Mouse (Mus musculus): ENCODE data around the gene Iqcg. TPM values are rescaled to one million over a fixed set of nuclear protein-coding genes. Genes with fewer than 3 reads are reported as not detected.
A peak's percentile ranks its signal among the peaks of the same experiment; 100 is the strongest.

The Iqcg gene
- total RNA-seq, 1 experiment, result 11.3 TPM

- H3K9me3 ChIP-seq (ENCODE audit: control insufficient read depth, insufficient read depth, low read depth, low read length), result no peaks in the 10 kb centered on the region
- peaks cover 0 to 2% of the 10 kb centered on the region in 2 experiments; a peak in 1 of 4 replicates for H3K4me1 ChIP-seq (ENCODE audit: control insufficient read depth in 2 of 2, insufficient read depth in 2 of 2, low read length in 2 of 2, poor library complexity in 1 of 2)
- in situ Hi-C loops (cut with MboI; ENCODE audit: low sequenced_read_pairs in 2 of 2, unreplicated experiment in 2 of 2), result no loop called here
- DNase-seq (ENCODE audit: low read depth, low spot score), result no peak
- no peak overlapping the region for H3K27ac ChIP-seq (ENCODE audit: insufficient read depth, low read depth, low read length, poor library complexity, severe bottlenecking)
- H3K4me3 ChIP-seq (ENCODE audit: insufficient read depth in 1 of 2, low read depth in 1 of 2, low read length in 2 of 2, poor library complexity in 1 of 2, severe bottlenecking in 1 of 2), result no peak overlapping the region
- no peak for TF ChIP-seq MAFK (IDR thresholded peaks at IDR 0.05; ENCODE audit: insufficient read depth, low read depth, low read length)
- TF ChIP-seq HCFC1 (IDR thresholded peaks at IDR 0.05; ENCODE audit: borderline replicate concordance, insufficient read depth, low read length), result no peak
- TF ChIP-seq CHD2 (IDR thresholded peaks at IDR 0.05; ENCODE audit: low read depth, low read length), result no peak
- TF ChIP-seq ZC3H11A (IDR thresholded peaks at IDR 0.05; ENCODE audit: borderline replicate concordance, low read depth, low read length), result no peak
- TF ChIP-seq ZNF384 (IDR thresholded peaks at IDR 0.05; ENCODE audit: low read depth, low read length), result no peak
- H3K36me3 ChIP-seq (ENCODE audit: control insufficient read depth, insufficient read depth, low read length, poor library complexity, severe bottlenecking), result peaks cover 10% of the 10 kb centered on the region; the same call in 1 of the 2 replicates
- no peak overlapping the region for H3K9ac ChIP-seq (ENCODE audit: insufficient read depth, low read depth, low read length, poor library complexity, severe bottlenecking)
Measured at GRCm38 (mm10) chr16:33072871-33073557, 17.0 kb upstream of the Iqcg start.

- H3K9ac ChIP-seq (ENCODE audit: insufficient read depth, low read depth, low read length, poor library complexity, severe bottlenecking), result no peak overlapping the region
- DNase-seq (ENCODE audit: low read depth, low spot score), result no peak
- peaks cover 0 to 2% of the 10 kb centered on the region in 2 experiments; a peak in 1 of 4 replicates for H3K4me1 ChIP-seq (ENCODE audit: control insufficient read depth in 2 of 2, insufficient read depth in 2 of 2, low read length in 2 of 2, poor library complexity in 1 of 2)
- H3K9me3 ChIP-seq (ENCODE audit: control insufficient read depth, insufficient read depth, low read depth, low read length), result no peaks in the 10 kb centered on the region
- no peak overlapping the region for H3K4me3 ChIP-seq (ENCODE audit: insufficient read depth in 1 of 2, low read depth in 1 of 2, low read length in 2 of 2, poor library complexity in 1 of 2, severe bottlenecking in 1 of 2)
- TF ChIP-seq ZC3H11A (IDR thresholded peaks at IDR 0.05; ENCODE audit: borderline replicate concordance, low read depth, low read length) (no peak), MAFK (IDR thresholded peaks at IDR 0.05; ENCODE audit: insufficient read depth, low read depth, low read length) (no peak), ZNF384 (IDR thresholded peaks at IDR 0.05; ENCODE audit: low read depth, low read length) (no peak), CHD2 (IDR thresholded peaks at IDR 0.05; ENCODE audit: low read depth, low read length) (no peak), HCFC1 (IDR thresholded peaks at IDR 0.05; ENCODE audit: borderline replicate concordance, insufficient read depth, low read length) (no peak)
- H3K27ac ChIP-seq (ENCODE audit: insufficient read depth, low read depth, low read length, poor library complexity, severe bottlenecking), result no peak overlapping the region
- in situ Hi-C loops (cut with MboI; ENCODE audit: low sequenced_read_pairs in 2 of 2, unreplicated experiment in 2 of 2), result no loop called here
- H3K36me3 ChIP-seq (ENCODE audit: control insufficient read depth, insufficient read depth, low read length, poor library complexity, severe bottlenecking), result peaks cover 11% of the 10 kb centered on the region; the same call in 1 of the 2 replicates
Measured at GRCm38 (mm10) chr16:33070928-33071327, 14.9 kb upstream of the Iqcg start.

GRCm38 (mm10) chr16:33064636-33065035, 8.6 kb upstream of the Iqcg start:
- Histone ChIP-seq H3K9me3 (ENCODE audit: control insufficient read depth, insufficient read depth, low read depth, low read length) (no peaks in the 10 kb centered on the region), H3K9ac (ENCODE audit: insufficient read depth, low read depth, low read length, poor library complexity, severe bottlenecking) (no peak overlapping the region), H3K27ac (ENCODE audit: insufficient read depth, low read depth, low read length, poor library complexity, severe bottlenecking) (no peak overlapping the region), H3K36me3 (ENCODE audit: control insufficient read depth, insufficient read depth, low read length, poor library complexity, severe bottlenecking) (peaks cover 14% of the 10 kb centered on the region), H3K4me1 (ENCODE audit: control insufficient read depth in 2 of 2, insufficient read depth in 2 of 2, low read length in 2 of 2, poor library complexity in 1 of 2) (0 out of 4 replicates have a peak, but pooled peaks cover 0 to 4% of the 10 kb centered on the region in 2 experiments), H3K4me3 (ENCODE audit: insufficient read depth in 1 of 2, low read depth in 1 of 2, low read length in 2 of 2, poor library complexity in 1 of 2, severe bottlenecking in 1 of 2) (no peak overlapping the region)
- no peak for TF ChIP-seq ZNF384 (IDR thresholded peaks at IDR 0.05; ENCODE audit: low read depth, low read length)
- no peak for TF ChIP-seq HCFC1 (IDR thresholded peaks at IDR 0.05; ENCODE audit: borderline replicate concordance, insufficient read depth, low read length)
- TF ChIP-seq MAFK (IDR thresholded peaks at IDR 0.05; ENCODE audit: insufficient read depth, low read depth, low read length), result no peak
- TF ChIP-seq CHD2 (IDR thresholded peaks at IDR 0.05; ENCODE audit: low read depth, low read length), result no peak
- no peak for TF ChIP-seq ZC3H11A (IDR thresholded peaks at IDR 0.05; ENCODE audit: borderline replicate concordance, low read depth, low read length)
- in situ Hi-C loops (cut with MboI; ENCODE audit: low sequenced_read_pairs in 2 of 2, unreplicated experiment in 2 of 2), result no loop called here
- DNase-seq (ENCODE audit: low read depth, low spot score), result no peak

GRCm38 (mm10) chr16:33063267-33063666, 7.2 kb upstream of the Iqcg start:
- peaks cover 0 to 6% of the 10 kb centered on the region in 2 experiments; a peak in 1 of 4 replicates for H3K4me1 ChIP-seq (ENCODE audit: control insufficient read depth in 2 of 2, insufficient read depth in 2 of 2, low read length in 2 of 2, poor library complexity in 1 of 2)
- no peak overlapping the region for H3K27ac ChIP-seq (ENCODE audit: insufficient read depth, low read depth, low read length, poor library complexity, severe bottlenecking)
- no peak for DNase-seq (ENCODE audit: low read depth, low spot score)
- peak overlapping the region; percentile 64 to 93 for H3K4me3 ChIP-seq (ENCODE audit: insufficient read depth in 1 of 2, low read depth in 1 of 2, low read length in 2 of 2, poor library complexity in 1 of 2, severe bottlenecking in 1 of 2)
- in situ Hi-C loops (cut with MboI; ENCODE audit: low sequenced_read_pairs in 2 of 2, unreplicated experiment in 2 of 2), result no loop called here
- TF ChIP-seq ZC3H11A (IDR thresholded peaks at IDR 0.05; ENCODE audit: borderline replicate concordance, low read depth, low read length) (no peak), HCFC1 (IDR thresholded peaks at IDR 0.05; ENCODE audit: borderline replicate concordance, insufficient read depth, low read length) (no peak), MAFK (IDR thresholded peaks at IDR 0.05; ENCODE audit: insufficient read depth, low read depth, low read length) (no peak), CHD2 (IDR thresholded peaks at IDR 0.05; ENCODE audit: low read depth, low read length) (no peak), ZNF384 (IDR thresholded peaks at IDR 0.05; ENCODE audit: low read depth, low read length) (no peak)
- H3K36me3 ChIP-seq (ENCODE audit: control insufficient read depth, insufficient read depth, low read length, poor library complexity, severe bottlenecking), result peaks cover 27% of the 10 kb centered on the region
- peak overlapping the region; percentile 91; the same call in 1 of the 2 replicates for H3K9ac ChIP-seq (ENCODE audit: insufficient read depth, low read depth, low read length, poor library complexity, severe bottlenecking)
- H3K9me3 ChIP-seq (ENCODE audit: control insufficient read depth, insufficient read depth, low read depth, low read length), result no peaks in the 10 kb centered on the region

All from ES-E14 (cell line).